Mouse (Mus musculus): ENCODE data around the gene Cdh18.
"Not testable (repeated sequence)": the region's sequence is repeated elsewhere in the genome, so short reads cannot be mapped to it uniquely, and the experiment has no call there.

Gene Cdh18

GRCm38 (mm10) chr15:23212068-23212467 lies 663.2 kb downstream of the Cdh18 start:
- no peak for DNase-seq (ENCODE audit: low spot score)

GRCm38 (mm10) chr15:23230616-23231015 lies 681.8 kb downstream of the Cdh18 start:
- peak; percentile 55 for DNase-seq (ENCODE audit: low spot score)

GRCm38 (mm10) chr15:23257751-23258440 lies 709.1 kb downstream of the Cdh18 start:
- DNase-seq (ENCODE audit: low spot score), result peak; percentile 58

GRCm38 (mm10) chr15:23278421-23278820 lies 729.6 kb downstream of the Cdh18 start:
- no peak for DNase-seq (ENCODE audit: low spot score)

- DNase-seq (ENCODE audit: low spot score), result no peak
Observed at GRCm38 (mm10) chr15:23305018-23305417, 756.2 kb downstream of the Cdh18 start.

GRCm38 (mm10) chr15:23316766-23317165 lies 767.9 kb downstream of the Cdh18 start:
- no peak for DNase-seq (ENCODE audit: low spot score)

GRCm38 (mm10) chr15:23317409-23317808 lies 768.6 kb downstream of the Cdh18 start:
- DNase-seq (ENCODE audit: low spot score), result no peak

- not testable (repeated sequence) for DNase-seq (ENCODE audit: low spot score)
Observed at GRCm38 (mm10) chr15:23340338-23340737, 791.5 kb downstream of the Cdh18 start.

GRCm38 (mm10) chr15:23351078-23351477 lies 802.3 kb downstream of the Cdh18 start:
- DNase-seq (ENCODE audit: low spot score), result no peak

- DNase-seq (ENCODE audit: low spot score), result no peak
Observed at GRCm38 (mm10) chr15:23366325-23366724, 817.5 kb downstream of the Cdh18 start.

GRCm38 (mm10) chr15:23367712-23368111 lies 818.9 kb downstream of the Cdh18 start:
- DNase-seq (ENCODE audit: low spot score), result no peak

- no peak for DNase-seq (ENCODE audit: low spot score)
Observed at GRCm38 (mm10) chr15:23378016-23378750, 829.4 kb downstream of the Cdh18 start.

- no peak for DNase-seq (ENCODE audit: low spot score)
Observed at GRCm38 (mm10) chr15:23385816-23386215, 837.0 kb downstream of the Cdh18 start.

- DNase-seq (ENCODE audit: low spot score), result no peak
Observed at GRCm38 (mm10) chr15:23396646-23397045, 847.8 kb downstream of the Cdh18 start.

- DNase-seq (ENCODE audit: low spot score), result no peak
Observed at GRCm38 (mm10) chr15:23403792-23404191, 855.0 kb downstream of the Cdh18 start.

GRCm38 (mm10) chr15:23408256-23408655 lies 859.4 kb downstream of the Cdh18 start:
- DNase-seq (ENCODE audit: low spot score), result no peak

GRCm38 (mm10) chr15:23416450-23417080 lies 867.7 kb downstream of the Cdh18 start:
- no peak for DNase-seq (ENCODE audit: low spot score)

- DNase-seq (ENCODE audit: low spot score), result no peak
Observed at GRCm38 (mm10) chr15:23418158-23418557, 869.3 kb downstream of the Cdh18 start.

GRCm38 (mm10) chr15:23420010-23420409 lies 871.2 kb downstream of the Cdh18 start:
- peak; percentile 83 for DNase-seq (ENCODE audit: low spot score)

GRCm38 (mm10) chr15:23430021-23430420 lies 881.2 kb downstream of the Cdh18 start:
- peak; percentile 22 for DNase-seq (ENCODE audit: low spot score)

- no peak for DNase-seq (ENCODE audit: low spot score)
Observed at GRCm38 (mm10) chr15:23448542-23448941, 899.7 kb downstream of the Cdh18 start.

- peak; percentile 45 for DNase-seq (ENCODE audit: low spot score)
Observed at GRCm38 (mm10) chr15:23452098-23452625, 903.3 kb downstream of the Cdh18 start.

- DNase-seq (ENCODE audit: low spot score), result no peak
Observed at GRCm38 (mm10) chr15:23453331-23453730, 904.5 kb downstream of the Cdh18 start.

Data from adipocyte (in vitro differentiated cells).